Mouse (Mus musculus) mesoderm, embryonic 11.5 days (tissue): Measurements from ENCODE around the gene Zfp92.
"Not testable (repeated sequence)": the region's sequence is repeated elsewhere in the genome, so short reads cannot be mapped to it uniquely, and the experiment has no call there.

ENCODE experiments used
- DNase-seq: peaks from one replicate; pipeline ENCODE4 v3.0.0-alpha.2; 2012; ENCODE audit warnings: low read depth, low spot score

Gene Zfp92

GRCm38 (mm10) chrX:73410880-73411517 is at the start of gene Zfp92:
TSS of gene Zfp92 (plus strand) at chrX:73411096.
- no peak for DNase-seq

GRCm38 (mm10) chrX:73363291-73363690 is 47.6 kb upstream of the Zfp92 start:
- no peak for DNase-seq

- no peak for DNase-seq
Observed at GRCm38 (mm10) chrX:73384419-73384818, 26.5 kb upstream of the Zfp92 start.

GRCm38 (mm10) chrX:73384924-73385323 is 26.0 kb upstream of the Zfp92 start:
- DNase-seq = no peak

GRCm38 (mm10) chrX:73391481-73391880 is 19.4 kb upstream of the Zfp92 start:
- DNase-seq = no peak

- DNase-seq = no peak
Observed at GRCm38 (mm10) chrX:73396446-73396845, 14.4 kb upstream of the Zfp92 start.

GRCm38 (mm10) chrX:73398636-73399035 is 12.3 kb upstream of the Zfp92 start, which contains the start of gene Gm18336:
TSS of gene Gm18336 (minus strand) at chrX:73398736.
- not testable (repeated sequence) for DNase-seq

GRCm38 (mm10) chrX:73400951-73401350 is 9.9 kb upstream of the Zfp92 start:
- no peak for DNase-seq

GRCm38 (mm10) chrX:73401616-73402015 is 9.3 kb upstream of the Zfp92 start:
- no peak for DNase-seq

- DNase-seq = no peak
Observed at GRCm38 (mm10) chrX:73412767-73413166, 1.9 kb downstream of the Zfp92 start.

GRCm38 (mm10) chrX:73430036-73430435 is 19.1 kb downstream of the Zfp92 start:
- no peak for DNase-seq

- no peak for DNase-seq
Observed at GRCm38 (mm10) chrX:73432850-73433249, 22.0 kb downstream of the Zfp92 start.

- DNase-seq = no peak
Observed at GRCm38 (mm10) chrX:73435252-73435651, 24.4 kb downstream of the Zfp92 start, which contains the start of gene Trex2. TSS of gene Trex2 (minus strand) at chrX:73435344.

- DNase-seq = no peak
Observed at GRCm38 (mm10) chrX:73441428-73441827, 30.5 kb downstream of the Zfp92 start.

- peak; percentile 47 for DNase-seq
Observed at GRCm38 (mm10) chrX:73451949-73452348, 41.1 kb downstream of the Zfp92 start.

GRCm38 (mm10) chrX:73458877-73459392 is 48.0 kb downstream of the Zfp92 start, which contains the start of gene Haus7:
TSS of gene Haus7 (minus strand) at chrX:73459044.
- DNase-seq = peak; percentile 94

- no peak for DNase-seq
Observed at GRCm38 (mm10) chrX:73460792-73461191, 49.9 kb downstream of the Zfp92 start.

GRCm38 (mm10) chrX:73465483-73466186 is 54.7 kb downstream of the Zfp92 start:
- DNase-seq = no peak

GRCm38 (mm10) chrX:73467446-73468241 is 56.7 kb downstream of the Zfp92 start:
- DNase-seq = peak; percentile 63

GRCm38 (mm10) chrX:73468330-73468729 is 57.4 kb downstream of the Zfp92 start:
- no peak for DNase-seq

- no peak for DNase-seq
Observed at GRCm38 (mm10) chrX:73468752-73469151, 57.9 kb downstream of the Zfp92 start.

GRCm38 (mm10) chrX:73471764-73472163 is 60.9 kb downstream of the Zfp92 start:
- no peak for DNase-seq
